Mouse (Mus musculus) liver, embryonic 14.5 days (tissue): ENCODE results near the gene Zar1l.

Source experiments
- CTCF ChIP-seq: IDR thresholded peaks from 2 replicates; pipeline ENCODE4 v1.5.1; 2016; ENCODE audit warnings: antibody characterized with exemption, low read depth, control low read depth
- EP300 ChIP-seq: IDR thresholded peaks from 2 replicates; pipeline ENCODE4 v1.6.1; 2016; ENCODE audit warnings: antibody characterized with exemption, low read depth

GRCm38 (mm10) chr5:150485198-150485597 lies 32.8 kb downstream of the Zar1l start:
- TF ChIP-seq CTCF (peak; percentile 56), EP300 (no peak)
